9 mouse cellular contexts compared by ENCODE assay signal in the genomic region with DNA sequence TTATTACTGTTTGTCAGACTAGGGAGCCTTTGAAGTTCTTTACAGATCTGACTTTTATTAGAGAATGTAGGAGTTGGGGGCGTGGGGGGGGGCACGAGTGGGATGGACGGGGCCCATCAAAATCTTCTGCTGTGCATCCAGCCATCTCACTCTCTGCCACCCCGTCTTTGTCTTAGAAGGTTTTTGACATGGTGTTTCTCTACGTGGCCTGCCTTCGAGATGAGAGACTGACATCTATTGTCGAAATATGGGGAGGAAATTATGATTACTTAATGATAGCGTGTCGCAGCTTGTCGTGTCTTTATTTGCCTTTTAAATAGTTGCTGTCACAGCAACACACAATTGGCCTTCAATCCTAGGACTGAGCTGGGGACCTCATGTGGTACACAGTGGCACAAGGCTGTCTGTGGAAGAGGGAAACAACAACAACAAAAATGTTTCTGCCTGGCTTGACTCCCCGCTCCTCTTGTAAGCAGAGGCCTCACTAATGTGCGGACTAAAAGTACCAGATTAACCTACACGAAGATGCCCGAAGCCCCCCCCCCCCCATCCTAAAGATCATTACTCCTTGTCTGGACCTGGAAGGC. TPM values are rescaled to one million over a fixed set of nuclear protein-coding genes. Genes with fewer than 3 reads are reported as not detected.
DNase-seq lines count a peak whose midpoint lies in the region; ATAC-seq and TF ChIP-seq lines count a peak whose summit lies in the region.
"Had no signal": no experiment of that assay in that cellular context is flagged by ENCODE, and none has a peak within 500 bp of the region (broad histone marks: within the 10 kb centered on the region; RNA-seq: fewer than 3 reads in every experiment).

No protein-coding gene starts in this region.

- TF ChIP-seq CTCF in brain, embryonic 14.5 days (IDR thresholded peaks at IDR 0.05; ENCODE audit: borderline replicate concordance, extremely low read depth, insufficient read depth, insufficient read length), result no peak
- TF ChIP-seq CTCF in heart, postnatal 0 days (IDR thresholded peaks at IDR 0.05; ENCODE audit: low read depth), result no peak

- no peaks in the 10 kb centered on the region for H3K27me3 ChIP-seq in heart, embryonic 12.5 days (replicated peaks)
- H3K27me3 ChIP-seq in heart, postnatal 0 days (ENCODE audit: control insufficient read depth, insufficient read depth, low read length), result no peaks in the 10 kb centered on the region
- no peaks in the 10 kb centered on the region for H3K27me3 ChIP-seq in liver, embryonic 15.5 days

- no peak for DNase-seq in heart, adult 9 months (ENCODE audit: low spot score in 2 of 2)
- peak; percentile 70 for DNase-seq in brain, embryonic 14.5 days (ENCODE audit: low read depth)
- no peak for DNase-seq in heart, postnatal 0 days (ENCODE audit: low spot score)
- no peak for DNase-seq in urinary bladder, postnatal 4 days (ENCODE audit: low spot score in 2 of 2)
- no peak for DNase-seq in cerebellum, postnatal 25 days
- DNase-seq in kidney, adult 11 months, result no peak

- no peak overlapping the region for H3K4me3 ChIP-seq in heart, embryonic 12.5 days
- H3K4me3 ChIP-seq in heart, postnatal 0 days (ENCODE audit: low read depth, low read length), result peak overlapping the region; percentile 36
- H3K4me3 ChIP-seq in liver, embryonic 15.5 days (replicated peaks), result no peak overlapping the region

- peak overlapping the region; percentile 88 for H3K27ac ChIP-seq in heart, embryonic 12.5 days (ENCODE audit: poor library complexity, severe bottlenecking)
- peak overlapping the region; percentile 75 for H3K27ac ChIP-seq in heart, postnatal 0 days (ENCODE audit: low read depth)
- no peak overlapping the region for H3K27ac ChIP-seq in liver, embryonic 15.5 days (replicated peaks)
- H3K27ac ChIP-seq: macrophage had no signal

- ATAC-seq in heart, embryonic 12.5 days (ENCODE audit: insufficient number of reproducible peaks, low FRiP score), result no peak
- no peak for ATAC-seq in heart, postnatal 0 days (ENCODE audit: insufficient read depth, low read depth)
- ATAC-seq in liver, embryonic 15.5 days (ENCODE audit: insufficient read depth), result no peak

- H3K4me2 ChIP-seq in heart, embryonic 12.5 days, result peak overlapping the region; percentile 60
- peak overlapping the region; percentile 60 for H3K4me2 ChIP-seq in heart, postnatal 0 days (ENCODE audit: low read depth, low read length)
- peak overlapping the region; percentile 57 for H3K4me2 ChIP-seq in liver, embryonic 15.5 days

- H3K4me1 ChIP-seq in heart, embryonic 12.5 days (replicated peaks), result peaks cover 17% of the 10 kb centered on the region
- peaks cover 9% of the 10 kb centered on the region; the same call in 1 of the 2 replicates for H3K4me1 ChIP-seq in heart, postnatal 0 days (ENCODE audit: control insufficient read depth, insufficient read depth)
- H3K4me1 ChIP-seq in liver, embryonic 15.5 days (replicated peaks), result peaks cover 17% of the 10 kb centered on the region; the same call in 1 of the 2 replicates

- 42% methylated on average over 14 of the region's 14 CpGs for WGBS in heart, embryonic 12.5 days
- 45% methylated on average over 14 of the region's 14 CpGs for WGBS in heart, postnatal 0 days
- WGBS in liver, embryonic 15.5 days (ENCODE audit: insufficient replicate concordance), result 47% methylated on average over 14 of the region's 14 CpGs

- no peak for TF ChIP-seq EP300 in heart, postnatal 0 days (IDR thresholded peaks at IDR 0.05; ENCODE audit: low read depth)

- H3K36me3 ChIP-seq in heart, embryonic 12.5 days, result no peaks in the 10 kb centered on the region
- H3K36me3 ChIP-seq in heart, postnatal 0 days (replicated peaks; ENCODE audit: control insufficient read depth, insufficient read depth, low read length), result no peaks in the 10 kb centered on the region
- no peaks in the 10 kb centered on the region for H3K36me3 ChIP-seq in liver, embryonic 15.5 days (replicated peaks)

- 0 out of 2 replicates have a peak, but pooled peaks cover 2% of the 10 kb centered on the region for H3K9me3 ChIP-seq in heart, embryonic 12.5 days (replicated peaks)
- H3K9me3 ChIP-seq in heart, postnatal 0 days (replicated peaks; ENCODE audit: control insufficient read depth, low read length), result no peaks in the 10 kb centered on the region
- H3K9me3 ChIP-seq in liver, embryonic 15.5 days (replicated peaks), result no peaks in the 10 kb centered on the region

- no peak for TF ChIP-seq POLR2A in brain, embryonic 14.5 days (IDR thresholded peaks at IDR 0.05; ENCODE audit: borderline replicate concordance, extremely low read depth, insufficient read depth, insufficient read length, poor library complexity, severe bottlenecking)

- no peak overlapping the region for H3K9ac ChIP-seq in heart, embryonic 12.5 days
- H3K9ac ChIP-seq in heart, postnatal 0 days (replicated peaks; ENCODE audit: low read depth, low read length), result peak overlapping the region; percentile 45; the same call in 1 of the 2 replicates
- no peak overlapping the region for H3K9ac ChIP-seq in liver, embryonic 15.5 days

RNA-seq across cellular contexts. Expression of a gene that starts 51.5 kb away (rescaled TPM):
- polyA plus RNA-seq in heart, embryonic 12.5 days (2016; fragmentation: Nextera tagmentation; extraction: Ambion mirVana), result 13.3 and 13.8 TPM in 2 replicates
- polyA plus RNA-seq in brain, embryonic 14.5 days (2012; rRNA removed), result 13.1 and 16.3 TPM in 2 replicates
- total RNA-seq in heart, postnatal 0 days (2014; rRNA removed; ENCODE audit: low replicate concordance), result 6.6 and 10.2 TPM in 2 replicates
- polyA plus RNA-seq in heart, postnatal 0 days (2015; fragmentation: Nextera tagmentation; extraction: Ambion mirVana), result 3.6 and 4.0 TPM in 2 replicates
- polyA plus RNA-seq in liver, embryonic 15.5 days (2015; fragmentation: Nextera tagmentation; extraction: Ambion mirVana), result 5.2 and 5.7 TPM in 2 replicates
